Mouse (Mus musculus) heart, postnatal 0 days (tissue): Measurements from ENCODE around the gene Eif2ak1. TPM values are rescaled to one million over a fixed set of nuclear protein-coding genes. Genes with fewer than 3 reads are reported as not detected.

Experiments
- ATAC-seq: fragments of 200-750 bp; cut with Nextera tagmentation; 2 replicates; pipeline ENCODE4 v1.8.0; 2017; ENCODE audit warnings: low read depth, moderate number of reproducible peaks, moderate library complexity; ENCODE audit not compliant: insufficient read depth
- DNase-seq: peaks from one replicate; pipeline ENCODE4 v3.0.0-alpha.2; 2016; ENCODE audit warnings: low spot score
- H3K27ac ChIP-seq: fragments of 300-500 bp; sonication (generic); 2 replicates; pipeline ENCODE4 v1.5.1; 2014; ENCODE audit warnings: low read depth, mild to moderate bottlenecking
- H3K27me3 ChIP-seq: fragments of 300-500 bp; sonication (generic); 2 replicates; pipeline ENCODE4 v1.6.1; 2014; ENCODE audit warnings: low read length, mixed read lengths; ENCODE audit not compliant: control insufficient read depth, insufficient read depth
- H3K36me3 ChIP-seq: fragments of 300-500 bp; sonication (generic); replicated peaks from 2 replicates; pipeline ENCODE4 v1.6.1; 2014; ENCODE audit warnings: low read length, mixed read lengths; ENCODE audit not compliant: control insufficient read depth, insufficient read depth
- H3K4me1 ChIP-seq: fragments of 300-500 bp; sonication (generic); 2 replicates; pipeline ENCODE4 v1.6.1; 2014; ENCODE audit warnings: antibody characterized with exemption; ENCODE audit not compliant: control insufficient read depth, insufficient read depth
- H3K4me2 ChIP-seq: fragments of 300-500 bp; sonication (generic); 2 replicates; pipeline ENCODE4 v1.6.1; 2014; ENCODE audit warnings: low read depth, mild to moderate bottlenecking, low read length, moderate library complexity
- H3K4me3 ChIP-seq: fragments of 300-500 bp; sonication (generic); 2 replicates; pipeline ENCODE4 v1.5.1; 2014; ENCODE audit warnings: low read depth, low read length
- H3K9ac ChIP-seq: fragments of 300-500 bp; sonication (generic); replicated peaks from 2 replicates; pipeline ENCODE4 v1.6.1; 2014; ENCODE audit warnings: low read depth, low read length, mixed read lengths
- H3K9me3 ChIP-seq: fragments of 300-500 bp; sonication (generic); replicated peaks from 2 replicates; pipeline ENCODE4 v1.6.1; 2016; ENCODE audit warnings: low read length; ENCODE audit not compliant: control insufficient read depth
- CTCF ChIP-seq: IDR thresholded peaks from 2 replicates; pipeline ENCODE4 v1.5.1; 2016; ENCODE audit warnings: antibody characterized with exemption, control low read depth, low read depth
- EP300 ChIP-seq: IDR thresholded peaks from 2 replicates; pipeline ENCODE4 v1.6.1; 2016; ENCODE audit warnings: antibody characterized with exemption, low read depth
- WGBS: fragments of 180-500 bp; shearing (Covaris S2); extraction: QIAGEN DNeasy Blood & Tissue Kit; methylation state at CpG from one replicate; pipeline ENCODE4 v1.1.7; 2014; 5-methylcytosine and 5-hydroxymethylcytosine counted together
- polyA plus RNA-seq: library from polyadenylated mRNA; unstranded; fragments of >200 nt; fragmentation: Nextera tagmentation; extraction: Ambion mirVana; gene quantifications from 2 replicates; pipeline ENCODE4 v1.2.1, GENCODE M21; 2015
- total RNA-seq: library from RNA; depleted of rRNA; stranded (reverse); fragments of >200 nt; gene quantifications from 2 replicates; pipeline ENCODE4 v1.2.3, GENCODE M21; 2014; ENCODE audit warnings: low replicate concordance

The Eif2ak1 gene
- total and polyA plus RNA-seq, 2 experiments from 2014 or later, result 18.4 to 18.7 TPM

GRCm38 (mm10) chr5:143885274-143885673, 67.7 kb downstream of the Eif2ak1 start:
- TF ChIP-seq CTCF, result no peak
- TF ChIP-seq EP300, result no peak
- DNase-seq (peak; percentile 21), ATAC-seq (peak; percentile 82)
- Histone ChIP-seq H3K4me2 (no peak overlapping the region), H3K9ac (no peak overlapping the region), H3K4me3 (no peak overlapping the region), H3K9me3 (no peaks in the 10 kb centered on the region), H3K4me1 (no peaks in the 10 kb centered on the region), H3K27me3 (no peaks in the 10 kb centered on the region), H3K27ac (peak overlapping the region; percentile 22), H3K36me3 (peaks cover 89% of the 10 kb centered on the region)
- 43% methylated on average over 3 of the region's 3 CpGs for WGBS

GRCm38 (mm10) chr5:143890741-143891140, 73.2 kb downstream of the Eif2ak1 start:
- no peaks in the 10 kb centered on the region for H3K4me1 ChIP-seq
- no peaks in the 10 kb centered on the region for H3K27me3 ChIP-seq
- no peak overlapping the region for H3K4me3 ChIP-seq
- no peak overlapping the region for H3K9ac ChIP-seq
- H3K4me2 ChIP-seq, result no peak overlapping the region
- DNase-seq (no peak), ATAC-seq (no peak)
- peaks cover 73% of the 10 kb centered on the region for H3K36me3 ChIP-seq
- no peaks in the 10 kb centered on the region for H3K9me3 ChIP-seq
- TF ChIP-seq CTCF (no peak), EP300 (no peak)
- 63% methylated on average over 6 of the region's 6 CpGs for WGBS
- no peak overlapping the region for H3K27ac ChIP-seq

- DNase-seq, result peak; percentile 48
- Histone ChIP-seq H3K4me3 (no peak overlapping the region), H3K9ac (no peak overlapping the region), H3K27me3 (no peaks in the 10 kb centered on the region), H3K4me2 (no peak overlapping the region), H3K36me3 (peaks cover 64% of the 10 kb centered on the region), H3K9me3 (no peaks in the 10 kb centered on the region), H3K27ac (no peak overlapping the region), H3K4me1 (no peaks in the 10 kb centered on the region)
- ATAC-seq, result peak; percentile 63; the same call in 1 of the 2 replicates
- WGBS, result 39% methylated on average over 9 of the region's 9 CpGs
- no peak for TF ChIP-seq EP300
- no peak for TF ChIP-seq CTCF
These were observed 74.8 kb downstream of the Eif2ak1 start for GRCm38 (mm10) chr5:143892255-143892886.

- Histone ChIP-seq H3K9ac (no peak overlapping the region), H3K4me1 (no peaks in the 10 kb centered on the region), H3K27me3 (no peaks in the 10 kb centered on the region), H3K4me3 (no peak overlapping the region), H3K36me3 (peaks cover 64% of the 10 kb centered on the region), H3K4me2 (no peak overlapping the region), H3K9me3 (no peaks in the 10 kb centered on the region), H3K27ac (no peak overlapping the region)
- TF ChIP-seq EP300, result no peak
- TF ChIP-seq CTCF, result no peak
- ATAC-seq (no peak), DNase-seq (no peak)
- 75% methylated on average over 5 of the region's 5 CpGs for WGBS
These were observed 75.8 kb downstream of the Eif2ak1 start for GRCm38 (mm10) chr5:143893396-143893795.

GRCm38 (mm10) chr5:143897635-143898330, 80.2 kb downstream of the Eif2ak1 start, which contains the start of gene Ankrd61:
Ankrd61 (minus strand) TSS chr5:143897685.
- H3K36me3 ChIP-seq, result peaks cover 62% of the 10 kb centered on the region
- DNase-seq, result no peak
- TF ChIP-seq EP300 (no peak), CTCF (no peak)

More at GRCm38 (mm10) chr5:143897635-143898330, 80.2 kb downstream of the Eif2ak1 start, which contains the start of gene Ankrd61:
- no peak for ATAC-seq
- no peak within 1 kb of the TSS for H3K27ac ChIP-seq
- no peak within 1 kb of the TSS for H3K4me2 ChIP-seq
- WGBS, result 82% methylated on average over 14 of the region's 14 CpGs
- no peaks in the 10 kb centered on the region for H3K4me1 ChIP-seq
- H3K9ac ChIP-seq, result no peak within 1 kb of the TSS
- no peak within 1 kb of the TSS for H3K4me3 ChIP-seq
- H3K27me3 ChIP-seq, result no peaks in the 10 kb centered on the region
- no peaks in the 10 kb centered on the region for H3K9me3 ChIP-seq
